Comparison of ENCODE assay signal across 8 mouse cellular contexts in genomic region chr6:86437711-86438110, GRCm38 (mm10). TPM values are rescaled to one million over a fixed set of nuclear protein-coding genes. Genes with fewer than 3 reads are reported as not detected.
DNase-seq lines count a peak whose midpoint lies in the region; ATAC-seq and TF ChIP-seq lines count a peak whose summit lies in the region.

No protein-coding gene starts in this region.

- no peak for TF ChIP-seq CTCF in C2C12 (IDR thresholded peaks at IDR 0.05; ENCODE audit: control insufficient read depth, insufficient read depth, insufficient read length)

- peak overlapping the region; percentile 90 for H3K9ac ChIP-seq in liver, embryonic 12.5 days

- WGBS in liver, embryonic 12.5 days (ENCODE audit: insufficient replicate concordance): 3% methylated on average over 14 of the region's 14 CpGs

- H3K27me3 ChIP-seq in C2C12 (ENCODE audit: control insufficient read depth, insufficient read depth, insufficient read length) (no peaks in the 10 kb centered on the region), myocyte (ENCODE audit: control insufficient read depth, insufficient read depth, insufficient read length) (no peaks in the 10 kb centered on the region)
- H3K27me3 ChIP-seq in liver, embryonic 12.5 days (replicated peaks): no peaks in the 10 kb centered on the region

- H3K4me3 ChIP-seq in C2C12 (ENCODE audit: insufficient read depth, poor library complexity, severe bottlenecking): peak overlapping the region; percentile 78
- H3K4me3 ChIP-seq in liver, embryonic 12.5 days: peak overlapping the region; percentile 89
- peak overlapping the region; percentile 74 for H3K4me3 ChIP-seq in myocyte

- peak; percentile 34 for ATAC-seq in activated CD4-positive, CD25-positive, alpha-beta regulatory T cell, adult 4 months
- ATAC-seq in liver, embryonic 12.5 days: peak; percentile 67

- peak overlapping the region; percentile 88 for H3K4me2 ChIP-seq in liver, embryonic 12.5 days
- H3K4me2 ChIP-seq in myocyte (ENCODE audit: low read depth): peak overlapping the region; percentile 97

- H3K79me2 ChIP-seq in C2C12 (ENCODE audit: control insufficient read depth, insufficient read depth): peaks cover 23% of the 10 kb centered on the region
- H3K79me2 ChIP-seq in myocyte (ENCODE audit: control insufficient read depth, insufficient read depth): peaks cover 11% of the 10 kb centered on the region

- peak overlapping the region; percentile 51 for H3ac ChIP-seq in C2C12 (ENCODE audit: control insufficient read depth, insufficient read length, low read depth)
- peak overlapping the region; percentile 67 for H3ac ChIP-seq in myocyte (ENCODE audit: control insufficient read depth, insufficient read length)

- H3K79me3 ChIP-seq in C2C12 (ENCODE audit: low read depth): peaks cover 9% of the 10 kb centered on the region

- peak; percentile 81 for DNase-seq in embryo, embryonic 10 days (ENCODE audit: low spot score)
- peak; percentile 27 for DNase-seq in gonadal fat pad, adult 2 months (ENCODE audit: low read depth)
- peak; percentile 53 for DNase-seq in kidney, adult 8-10 months
- DNase-seq in telencephalon, adult 2 months (ENCODE audit: low read depth, low spot score): peak; percentile 22

- H3K9me3 ChIP-seq in liver, embryonic 12.5 days (replicated peaks): no peaks in the 10 kb centered on the region

- peak overlapping the region; percentile 95 for H3K27ac ChIP-seq in liver, embryonic 12.5 days

- H3K36me3 ChIP-seq in C2C12 (ENCODE audit: control insufficient read depth, insufficient read depth) (peaks cover 37% of the 10 kb centered on the region), myocyte (ENCODE audit: control insufficient read depth, insufficient read depth) (peaks cover 20% of the 10 kb centered on the region)
- peaks cover 59% of the 10 kb centered on the region for H3K36me3 ChIP-seq in liver, embryonic 12.5 days

- TF ChIP-seq POLR2A in myocyte (IDR thresholded peaks at IDR 0.05; ENCODE audit: insufficient read length, low read depth): peak; percentile 21

- H3K4me1 ChIP-seq in liver, embryonic 12.5 days: peaks cover 19% of the 10 kb centered on the region

TF ChIP-seq in C2C12, 6 proteins besides CTCF, POLR2A, EP300 and RAD21:
- TF ChIP-seq USF1 (IDR thresholded peaks at IDR 0.05; ENCODE audit: low read depth): no peak
TF ChIP-seq in C2C12: peak in this region for 0.

TF ChIP-seq in myocyte, 11 proteins besides CTCF, POLR2A, EP300 and RAD21:
- peak; percentile 79 for TF ChIP-seq POLR2AphosphoS2 (IDR thresholded peaks at IDR 0.05; ENCODE audit: insufficient read length, low read depth)
- TF ChIP-seq TCF12 (IDR thresholded peaks at IDR 0.05; ENCODE audit: insufficient read depth, poor library complexity, severe bottlenecking): no peak
- no peak for TF ChIP-seq MYOD1 (IDR thresholded peaks at IDR 0.05; ENCODE audit: control insufficient read depth in 1 of 3, insufficient read length in 2 of 3, low read depth in 2 of 3)
- TF ChIP-seq CEBPB (IDR thresholded peaks at IDR 0.05; ENCODE audit: insufficient read depth, poor library complexity, severe bottlenecking): no peak
- TF ChIP-seq SRF (IDR thresholded peaks at IDR 0.05; ENCODE audit: control insufficient read depth, insufficient read length, low read depth): no peak
- no peak for TF ChIP-seq REST (IDR thresholded peaks at IDR 0.05; ENCODE audit: insufficient read depth, insufficient read length)
- TF ChIP-seq MYOG (IDR thresholded peaks at IDR 0.05; ENCODE audit: control insufficient read depth in 1 of 3, insufficient read depth in 1 of 3, insufficient read length in 2 of 3, low read depth in 2 of 3): no peak
- TF ChIP-seq MAX (IDR thresholded peaks at IDR 0.05; ENCODE audit: low read depth): no peak

RNA-seq across cellular contexts. Expression of gene C87436, which starts 0.5 kb away (rescaled TPM):
- polyA plus RNA-seq in C2C12 (2012; fragmentation: generic; extraction: Trizol): 10.4 TPM
- 10 to 100 TPM; 25.1 to 26.1 TPM for polyA plus RNA-seq in activated CD4-positive, CD25-positive, alpha-beta regulatory T cell, adult 4 months (2017; shearing (Covaris generic))
- 15.2 and 16.8 TPM in 2 replicates for polyA plus RNA-seq in gonadal fat pad, adult 2 months (2012; rRNA removed)
- 17.9 and 18.8 TPM in 2 replicates for polyA plus RNA-seq in liver, embryonic 12.5 days (2016; fragmentation: Nextera tagmentation; extraction: Ambion mirVana)
- polyA plus RNA-seq in myocyte (2012; fragmentation: generic; extraction: Trizol): 6.9 TPM

RNA-seq across cellular contexts. Expression of gene Gm44790, which starts 11.3 kb away (rescaled TPM):
- polyA plus RNA-seq in C2C12 (2012; fragmentation: generic; extraction: Trizol): not detected
- polyA plus RNA-seq in activated CD4-positive, CD25-positive, alpha-beta regulatory T cell, adult 4 months (2017; shearing (Covaris generic)): not detected
- polyA plus RNA-seq in gonadal fat pad, adult 2 months (2012; rRNA removed): 4.3 and 9.1 TPM in 2 replicates
- not detected in 2 replicates for polyA plus RNA-seq in liver, embryonic 12.5 days (2016; fragmentation: Nextera tagmentation; extraction: Ambion mirVana)
- not detected for polyA plus RNA-seq in myocyte (2012; fragmentation: generic; extraction: Trizol)

RNA-seq across cellular contexts. Expression of gene Tia1, which starts 33.7 kb away (rescaled TPM):
- polyA plus RNA-seq in C2C12 (2012; fragmentation: generic; extraction: Trizol) (12.9 TPM), myocyte (2012; fragmentation: generic; extraction: Trizol) (12.8 TPM)
- polyA plus RNA-seq in activated CD4-positive, CD25-positive, alpha-beta regulatory T cell, adult 4 months (2017; shearing (Covaris generic)): 100 to 1,000 TPM in 1 of 2 experiments, 10 to 100 TPM in 1; 96.7 to 104 TPM
- 26.8 and 28.8 TPM in 2 replicates for polyA plus RNA-seq in gonadal fat pad, adult 2 months (2012; rRNA removed)
- polyA plus RNA-seq in liver, embryonic 12.5 days (2016; fragmentation: Nextera tagmentation; extraction: Ambion mirVana): 45.2 and 46.2 TPM in 2 replicates

RNA-seq across cellular contexts. Expression of gene Pcyox1, which starts 40.8 kb away (rescaled TPM):
- polyA plus RNA-seq in C2C12 (2012; fragmentation: generic; extraction: Trizol) (23.7 TPM), myocyte (2012; fragmentation: generic; extraction: Trizol) (25.1 TPM)
- polyA plus RNA-seq in activated CD4-positive, CD25-positive, alpha-beta regulatory T cell, adult 4 months (2017; shearing (Covaris generic)): 1 to 10 TPM; 5.3 to 6.9 TPM
- polyA plus RNA-seq in gonadal fat pad, adult 2 months (2012; rRNA removed): 64.4 and 87.3 TPM in 2 replicates
- 41.5 and 45.9 TPM in 2 replicates for polyA plus RNA-seq in liver, embryonic 12.5 days (2016; fragmentation: Nextera tagmentation; extraction: Ambion mirVana)

Comparison
In these comparisons a context has a peak if more than half of its experiments do, and no peak if none do; other contexts are left out.
1. Peak in every context shown above with its lines: DNase-seq, ATAC-seq, H3K4me3 ChIP-seq and H3K27ac ChIP-seq.
2. DNase-seq: peak in every context shown above with its lines; median percentile 81 in embryo, embryonic 10 days; 53 in kidney, adult 8-10 months; 27 in gonadal fat pad, adult 2 months; 22 in telencephalon, adult 2 months.